Mouse (Mus musculus): Measurements from ENCODE around the gene Scaf4. TPM values are rescaled to one million over a fixed set of nuclear protein-coding genes. Genes with fewer than 3 reads are reported as not detected.

Gene Scaf4
- polyA plus RNA-seq, 1 experiment from 2014 or later = 17.3 TPM

DNA sequence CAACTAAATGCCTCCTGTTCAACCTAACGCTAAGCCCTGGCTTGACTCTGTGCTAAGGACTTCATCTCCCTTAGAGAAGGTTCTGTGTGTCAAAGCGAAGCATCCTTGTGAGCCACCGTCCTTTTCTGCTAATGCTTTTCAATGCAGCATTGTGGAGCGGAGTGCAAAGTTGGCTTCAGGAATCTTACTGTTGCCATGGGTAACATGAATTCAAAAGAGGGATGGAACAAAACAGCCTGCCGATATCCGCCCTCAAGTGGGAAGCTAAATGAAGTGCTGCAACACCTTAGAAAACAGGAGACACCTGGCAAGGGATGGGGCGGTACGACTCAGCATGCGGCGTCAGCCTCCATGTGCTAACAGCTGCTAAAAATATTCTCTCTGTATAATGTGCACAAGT lies 107.8 kb downstream of the Scaf4 start:
- no peak for DNase-seq (ENCODE audit: low spot score)
- ATAC-seq (replicated peaks; ENCODE audit: low FRiP score, low read depth) = no peak
- H3K4me2 ChIP-seq (ENCODE audit: low read length) = no peak overlapping the region

More for the DNA sequence above, 107.8 kb downstream of the Scaf4 start:
- Histone ChIP-seq H3K9me3 (replicated peaks; ENCODE audit: low read length) (no peaks in the 10 kb centered on the region), H3K4me3 (replicated peaks; ENCODE audit: low read depth, low read length) (no peak overlapping the region), H3K9ac (ENCODE audit: low read depth, low read length) (no peak overlapping the region), H3K27ac (no peak overlapping the region), H3K4me1 (replicated peaks; ENCODE audit: insufficient read depth, low read length) (no peaks in the 10 kb centered on the region), H3K36me3 (ENCODE audit: insufficient read depth, low read length) (no peaks in the 10 kb centered on the region), H3K27me3 (ENCODE audit: insufficient read depth, low read length) (no peaks in the 10 kb centered on the region)
- WGBS = 73% methylated on average over 10 of the region's 10 CpGs
- no peak for TF ChIP-seq CTCF (IDR thresholded peaks at IDR 0.05; ENCODE audit: low read depth)

Other genes starting within 250 kb of the Scaf4 start
- gene Tiam1, start 140.7 kb downstream of the Scaf4 start, polyA plus RNA-seq (2015; fragmentation: Nextera tagmentation; extraction: Ambion mirVana) = 10.8 and 11.5 TPM in 2 replicates
- 1,212 and 1,309 TPM in 2 replicates for gene Sod1, start 63.7 kb downstream of the Scaf4 start, polyA plus RNA-seq (2015; fragmentation: Nextera tagmentation; extraction: Ambion mirVana)
- gene Hunk, start 101.5 kb upstream of the Scaf4 start, polyA plus RNA-seq (2015; fragmentation: Nextera tagmentation; extraction: Ambion mirVana) = 6.9 and 7.6 TPM in 2 replicates